Mouse (Mus musculus) right cerebral cortex, adult 2 months (tissue): ENCODE data around the gene Ctnnbip1.
"Not testable (repeated sequence)": the region's sequence is repeated elsewhere in the genome, so short reads cannot be mapped to it uniquely, and the experiment has no call there.

Source experiments
- DNase-seq, 2 experiments: peaks; one replicate each; pipeline ENCODE4 v3.0.0; 2021 to 2022; ENCODE audit warnings: low spot score in 2 of 2

Gene Ctnnbip1

DNA sequence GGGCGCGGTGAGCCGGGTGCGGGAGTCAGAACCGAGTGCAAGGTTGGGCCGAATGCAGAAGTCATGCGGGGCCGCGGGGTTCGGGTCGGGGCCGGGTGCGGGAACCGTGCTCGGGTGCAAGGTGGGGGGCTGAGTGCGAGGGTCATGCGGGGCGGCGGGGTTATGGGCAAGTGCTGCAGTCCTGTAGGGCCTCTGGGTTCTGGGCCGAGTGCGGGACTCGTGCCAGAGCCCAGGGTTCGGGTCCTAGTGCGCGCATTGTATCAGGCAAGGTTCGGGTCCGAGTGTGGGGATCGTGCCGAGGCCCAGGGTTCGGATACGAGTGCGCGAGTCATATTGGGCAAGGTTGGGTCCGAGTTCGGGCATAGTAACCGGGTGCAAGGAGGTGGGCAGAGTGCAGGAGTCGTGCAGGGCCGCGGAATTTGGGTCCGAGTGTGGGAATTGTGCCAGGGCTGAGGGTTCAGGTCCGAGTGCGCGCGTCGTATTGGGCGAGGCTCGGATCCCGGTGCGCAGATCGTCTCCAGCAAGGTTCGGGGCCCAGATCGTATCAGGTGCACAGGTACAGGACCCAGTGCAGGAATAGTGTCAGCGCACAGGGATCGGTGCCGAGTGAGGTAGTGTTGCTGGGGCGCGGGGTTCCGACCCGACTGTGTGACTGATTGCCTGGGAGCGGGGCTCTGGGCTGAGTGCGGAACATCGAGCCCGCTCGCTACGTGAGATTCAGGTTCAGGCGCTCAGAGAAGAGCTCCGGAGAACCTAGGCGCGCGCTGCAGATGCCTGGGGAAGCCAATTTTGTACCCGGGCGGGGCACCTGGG is 69.0 kb downstream of the Ctnnbip1 start:
- peak; percentile 37 to 59 for DNase-seq

- DNase-seq: peak; percentile 72 to 76
Measured at GRCm38 (mm10) chr4:149587596-149588168, 69.6 kb downstream of the Ctnnbip1 start.

GRCm38 (mm10) chr4:149590200-149590599 is 72.2 kb downstream of the Ctnnbip1 start:
- no peak for DNase-seq

DNA sequence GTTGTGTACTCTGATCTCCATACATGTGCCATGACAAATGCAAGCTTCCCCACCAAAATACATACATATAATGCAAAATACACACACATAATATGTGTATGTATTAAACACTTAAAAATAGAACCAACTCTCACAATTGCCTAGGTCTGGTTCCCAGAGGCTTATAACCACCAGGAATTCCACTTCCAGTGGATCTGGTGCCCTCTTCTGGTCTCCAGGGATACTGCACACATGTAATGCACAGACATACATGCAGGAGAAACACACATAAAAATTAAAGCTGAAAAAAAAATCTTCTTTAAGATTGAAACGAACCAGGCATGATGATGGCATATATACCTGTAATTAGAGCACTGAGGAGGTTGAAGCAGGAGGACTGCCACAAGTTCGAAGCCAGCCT is 73.5 kb downstream of the Ctnnbip1 start:
- DNase-seq: no peak

GRCm38 (mm10) chr4:149594913-149595581 is 77.0 kb downstream of the Ctnnbip1 start:
- no peak for DNase-seq

GRCm38 (mm10) chr4:149597641-149598208 is 79.7 kb downstream of the Ctnnbip1 start:
- no peak for DNase-seq

- no peak for DNase-seq
Measured at GRCm38 (mm10) chr4:149599549-149599948, 81.5 kb downstream of the Ctnnbip1 start.

DNA sequence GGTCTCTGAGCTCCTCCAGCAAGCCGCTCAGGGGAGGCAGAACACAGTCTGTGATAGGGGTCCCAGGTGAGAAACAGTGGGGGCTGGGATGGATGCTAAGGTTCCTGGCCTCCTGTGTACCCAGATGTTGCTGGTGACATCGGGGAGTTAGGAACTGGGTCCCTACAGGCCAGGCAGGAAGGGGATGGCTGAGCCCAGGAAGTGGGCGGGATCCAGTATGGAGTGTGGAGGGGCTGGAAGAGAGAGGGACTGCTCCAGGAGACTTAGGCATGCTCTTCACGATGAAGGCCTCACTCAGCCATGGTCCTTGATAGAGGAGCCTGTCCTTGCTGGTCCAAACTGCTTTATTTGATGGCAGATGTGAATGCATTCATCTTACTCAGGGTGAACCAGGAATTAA is 82.1 kb downstream of the Ctnnbip1 start:
- no peak for DNase-seq

DNA sequence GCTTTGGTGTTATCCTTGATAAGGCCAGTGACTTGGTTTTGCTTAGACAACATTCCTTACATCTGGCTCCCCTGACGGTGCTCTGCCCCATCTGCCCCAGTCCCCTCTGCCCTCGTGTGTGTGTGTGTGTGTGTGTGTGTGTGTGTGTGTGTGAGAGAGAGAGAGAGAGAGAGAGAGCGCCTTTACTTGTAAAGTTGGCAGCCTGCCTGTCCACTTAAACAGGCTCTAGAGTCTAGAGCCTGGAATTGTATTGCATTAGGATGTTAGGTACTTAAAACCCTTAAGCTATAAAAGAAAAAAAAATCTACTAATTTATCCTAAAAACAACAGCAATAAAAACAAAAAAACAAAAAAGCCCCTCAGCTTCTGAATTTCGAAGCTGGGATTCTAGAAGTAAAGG is 83.4 kb downstream of the Ctnnbip1 start:
- DNase-seq: no peak

DNA sequence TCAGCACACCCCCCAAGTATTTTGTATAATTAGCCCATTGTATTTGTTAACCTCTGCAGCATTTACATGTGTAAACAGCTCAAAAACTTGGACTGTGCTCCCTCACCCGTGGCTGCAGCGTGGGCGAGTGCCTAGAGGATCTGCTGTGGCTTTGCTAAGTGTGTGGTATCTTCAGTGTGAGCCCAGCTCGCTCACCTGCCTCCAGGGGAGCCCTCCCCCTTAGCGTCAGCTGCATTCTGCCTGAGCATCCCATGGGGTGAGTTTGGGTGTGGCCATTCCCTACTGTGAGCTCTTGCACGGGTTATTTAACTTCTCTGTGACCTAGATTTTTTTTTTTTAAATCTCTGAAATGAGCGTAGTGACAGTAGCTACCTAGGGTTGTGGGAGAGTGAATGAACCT is 84.2 kb downstream of the Ctnnbip1 start:
- DNase-seq: no peak

DNA sequence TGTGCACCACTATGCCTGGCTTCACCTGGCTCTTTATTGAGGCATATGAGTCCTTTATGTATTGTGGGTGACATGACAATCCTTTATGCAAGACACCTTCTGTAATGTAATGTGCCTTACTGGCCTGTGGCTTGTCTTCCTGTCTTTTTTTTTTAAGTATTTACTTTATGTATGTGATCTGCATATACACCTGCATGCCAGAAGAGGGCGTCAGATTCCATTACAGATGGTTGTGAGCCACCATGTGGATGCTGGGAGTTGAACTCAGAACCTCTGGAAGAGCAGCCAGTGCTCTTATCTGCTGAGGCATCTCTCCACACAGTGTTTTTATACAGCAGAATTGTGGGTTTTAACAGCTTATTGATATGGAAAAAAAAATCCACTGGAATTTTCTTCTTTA is 85.8 kb downstream of the Ctnnbip1 start:
- no peak for DNase-seq

DNA sequence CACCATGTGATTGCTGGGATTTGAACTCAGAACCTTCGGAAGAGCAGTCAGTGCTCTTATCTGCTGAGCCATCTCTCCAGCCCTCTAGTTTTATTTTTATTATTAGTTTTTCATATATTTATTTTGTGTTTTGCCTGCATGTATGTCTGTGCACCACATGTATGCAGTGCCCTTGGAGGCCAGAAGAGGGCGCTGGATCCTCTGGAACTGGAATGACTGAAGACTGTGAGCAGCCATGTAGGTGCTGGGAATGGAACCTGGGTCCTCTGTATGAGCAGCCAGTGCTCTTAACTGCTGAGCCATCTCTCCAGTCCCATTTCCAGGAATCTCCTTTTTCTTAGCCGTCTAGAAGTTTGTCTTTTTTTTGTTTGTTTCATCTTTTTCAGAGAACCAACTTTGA is 86.5 kb downstream of the Ctnnbip1 start:
- no peak for DNase-seq

- no peak for DNase-seq
Measured at GRCm38 (mm10) chr4:149606056-149606455, 88.0 kb downstream of the Ctnnbip1 start.

GRCm38 (mm10) chr4:149606766-149607358 is 88.8 kb downstream of the Ctnnbip1 start:
- DNase-seq: no peak

- DNase-seq: no peak
Measured at GRCm38 (mm10) chr4:149607591-149608308, 89.7 kb downstream of the Ctnnbip1 start.

GRCm38 (mm10) chr4:149608309-149608638 is 90.2 kb downstream of the Ctnnbip1 start:
- DNase-seq: no peak

- DNase-seq: peak; percentile 59 to 69
Measured at GRCm38 (mm10) chr4:149609256-149610025, 91.4 kb downstream of the Ctnnbip1 start.

DNA sequence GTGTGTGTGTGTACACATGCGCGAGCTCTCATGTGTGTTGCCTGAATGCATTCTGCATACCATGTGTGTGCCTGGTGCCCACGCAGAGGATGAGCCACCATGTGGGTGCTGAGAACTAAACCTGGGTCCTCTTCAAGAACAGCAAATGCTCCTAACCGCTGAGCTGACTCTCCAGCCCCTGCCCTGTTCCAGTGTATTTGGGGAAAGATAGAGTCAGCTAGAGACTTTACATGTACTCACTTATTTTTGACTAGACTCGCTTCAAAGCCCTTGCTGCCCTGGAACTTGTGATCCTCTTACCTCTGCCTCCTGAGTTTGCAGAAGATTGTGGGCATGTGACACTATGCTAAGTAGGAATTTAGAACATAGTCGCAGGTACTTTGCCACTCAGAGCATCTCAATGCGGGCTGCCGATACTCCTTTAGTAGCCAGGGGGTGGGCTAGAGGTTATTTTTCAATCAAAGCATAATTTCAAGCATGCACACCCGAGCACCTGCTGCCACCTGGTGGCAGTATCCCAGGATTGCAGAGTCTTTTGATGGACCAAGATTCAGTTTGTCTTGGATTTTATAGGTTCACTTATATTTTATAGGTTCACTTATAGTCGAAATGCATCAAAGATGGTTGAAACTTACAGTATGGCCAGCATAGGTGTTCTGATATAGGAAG is 93.5 kb downstream of the Ctnnbip1 start:
- peak; percentile 55 to 74 for DNase-seq

- DNase-seq: not testable (repeated sequence)
Measured at GRCm38 (mm10) chr4:149613497-149613896, 95.5 kb downstream of the Ctnnbip1 start.

- no peak for DNase-seq
Measured at GRCm38 (mm10) chr4:149614869-149615268, 96.8 kb downstream of the Ctnnbip1 start.
